Mouse (Mus musculus): ENCODE data around the gene Ankrd11.

Ankrd11 gene

GRCm38 (mm10) chr8:122962046-122962445, 80.0 kb downstream of the Ankrd11 start:
- no peak for DNase-seq (ENCODE audit: low read depth, low spot score)

- DNase-seq (ENCODE audit: low read depth, low spot score) = no peak
Observed at GRCm38 (mm10) chr8:122961458-122961857, 80.6 kb downstream of the Ankrd11 start.

- no peak for DNase-seq (ENCODE audit: low read depth, low spot score)
Observed at GRCm38 (mm10) chr8:122960932-122961331, 81.1 kb downstream of the Ankrd11 start.

GRCm38 (mm10) chr8:122960323-122960722, 81.8 kb downstream of the Ankrd11 start:
- no peak for DNase-seq (ENCODE audit: low read depth, low spot score)

GRCm38 (mm10) chr8:122955997-122956396, 86.1 kb downstream of the Ankrd11 start:
- DNase-seq (ENCODE audit: low read depth, low spot score) = no peak

DNA sequence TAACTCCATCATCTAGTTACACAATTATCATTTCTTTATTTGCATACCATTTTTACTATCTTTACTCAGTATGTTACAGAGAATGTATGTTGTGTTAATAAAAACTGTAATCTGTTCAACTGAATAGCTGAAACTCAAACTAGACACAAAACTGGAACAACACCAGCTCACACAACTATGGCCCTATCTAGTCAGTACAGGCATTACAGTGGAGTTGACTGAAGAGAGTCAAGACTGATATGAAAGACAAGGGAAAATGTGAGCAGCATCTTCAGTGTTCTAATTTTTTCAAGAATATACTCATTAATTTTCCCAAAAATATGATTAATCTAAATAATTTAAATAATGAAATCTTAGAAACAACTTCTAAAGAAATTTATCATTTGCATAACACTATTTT, 86.9 kb downstream of the Ankrd11 start:
- DNase-seq (ENCODE audit: low read depth, low spot score) = no peak

- no peak for DNase-seq (ENCODE audit: low read depth, low spot score)
Observed at GRCm38 (mm10) chr8:122954090-122954799, 87.8 kb downstream of the Ankrd11 start.

DNA sequence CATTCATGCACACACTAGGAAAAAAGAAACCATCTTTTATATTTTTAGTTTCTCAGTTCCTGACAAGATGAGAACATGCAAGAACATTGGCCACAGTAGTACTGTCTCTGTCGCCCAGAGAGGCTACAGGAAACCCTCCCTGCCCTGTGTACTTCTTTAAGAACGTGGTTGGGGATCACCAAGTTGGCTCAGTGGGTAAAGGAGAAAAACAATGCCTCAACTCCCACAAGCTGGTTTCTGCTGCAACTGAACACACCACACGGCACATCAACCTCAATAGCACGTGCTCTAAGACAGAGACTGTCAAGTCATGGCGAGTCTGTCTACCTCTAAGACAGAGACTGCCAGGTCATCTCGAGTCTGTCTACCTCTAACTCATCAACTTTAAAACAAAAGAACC, 89.0 kb downstream of the Ankrd11 start:
- DNase-seq (ENCODE audit: low read depth, low spot score) = no peak

DNA sequence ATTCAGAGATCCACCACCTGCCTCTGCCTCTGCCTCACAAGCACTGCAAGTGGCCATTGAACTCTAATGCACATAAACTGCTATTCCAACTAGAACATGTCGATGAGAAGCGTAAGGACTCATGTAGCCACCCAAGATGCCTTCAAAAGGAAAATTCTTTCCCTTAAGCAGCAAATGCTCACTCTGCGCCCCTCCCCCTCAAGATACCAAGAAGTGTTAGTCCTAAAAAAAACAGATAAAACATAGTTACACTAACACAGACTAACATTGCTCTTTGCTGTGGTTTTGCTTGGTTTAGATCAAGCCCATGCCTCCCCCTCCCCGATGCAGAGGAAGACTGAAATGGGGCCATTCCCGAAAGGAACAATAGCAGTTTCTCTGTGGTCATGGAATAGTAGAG, 90.6 kb downstream of the Ankrd11 start:
- DNase-seq (ENCODE audit: low read depth, low spot score) = no peak

DNA sequence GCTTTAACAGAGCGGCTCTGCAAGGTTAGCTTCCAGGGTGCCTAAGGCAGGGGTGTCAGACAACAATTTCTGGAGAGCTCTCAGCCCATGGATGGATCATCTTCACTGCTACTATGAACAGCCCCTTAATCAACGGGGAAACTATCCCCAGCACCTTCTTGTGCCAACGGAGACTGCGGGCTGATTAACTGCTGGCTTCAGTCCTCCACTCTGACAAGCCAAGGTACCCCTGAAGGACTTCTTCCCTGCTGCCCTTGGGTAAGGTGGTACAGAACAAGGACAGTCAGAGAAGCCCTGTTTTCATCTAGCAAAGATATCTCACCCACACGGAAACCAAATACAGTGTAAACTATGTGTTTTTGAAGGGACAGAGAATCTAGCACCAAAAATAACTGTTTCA, 92.4 kb downstream of the Ankrd11 start:
- DNase-seq (ENCODE audit: low read depth, low spot score) = no peak

DNA sequence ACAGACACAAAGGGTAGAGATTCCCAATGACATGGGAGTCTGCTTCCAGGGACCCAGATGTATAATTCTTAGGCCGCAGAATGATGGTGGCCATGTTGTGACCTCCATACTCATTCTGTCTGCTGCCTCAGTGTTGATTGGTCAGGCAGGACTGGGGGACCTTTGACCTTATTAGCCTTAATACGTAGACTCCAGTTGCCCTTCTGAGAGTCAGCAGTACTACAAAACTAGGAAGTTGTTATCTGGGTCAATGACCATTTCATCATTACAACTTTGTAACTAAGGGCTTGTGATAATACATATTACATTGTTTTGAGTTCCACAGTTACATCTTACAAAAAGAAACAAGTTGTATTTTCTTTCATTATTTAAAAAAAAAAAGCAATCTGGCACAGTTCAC, 96.3 kb downstream of the Ankrd11 start:
- DNase-seq (ENCODE audit: low read depth, low spot score) = no peak

DNA sequence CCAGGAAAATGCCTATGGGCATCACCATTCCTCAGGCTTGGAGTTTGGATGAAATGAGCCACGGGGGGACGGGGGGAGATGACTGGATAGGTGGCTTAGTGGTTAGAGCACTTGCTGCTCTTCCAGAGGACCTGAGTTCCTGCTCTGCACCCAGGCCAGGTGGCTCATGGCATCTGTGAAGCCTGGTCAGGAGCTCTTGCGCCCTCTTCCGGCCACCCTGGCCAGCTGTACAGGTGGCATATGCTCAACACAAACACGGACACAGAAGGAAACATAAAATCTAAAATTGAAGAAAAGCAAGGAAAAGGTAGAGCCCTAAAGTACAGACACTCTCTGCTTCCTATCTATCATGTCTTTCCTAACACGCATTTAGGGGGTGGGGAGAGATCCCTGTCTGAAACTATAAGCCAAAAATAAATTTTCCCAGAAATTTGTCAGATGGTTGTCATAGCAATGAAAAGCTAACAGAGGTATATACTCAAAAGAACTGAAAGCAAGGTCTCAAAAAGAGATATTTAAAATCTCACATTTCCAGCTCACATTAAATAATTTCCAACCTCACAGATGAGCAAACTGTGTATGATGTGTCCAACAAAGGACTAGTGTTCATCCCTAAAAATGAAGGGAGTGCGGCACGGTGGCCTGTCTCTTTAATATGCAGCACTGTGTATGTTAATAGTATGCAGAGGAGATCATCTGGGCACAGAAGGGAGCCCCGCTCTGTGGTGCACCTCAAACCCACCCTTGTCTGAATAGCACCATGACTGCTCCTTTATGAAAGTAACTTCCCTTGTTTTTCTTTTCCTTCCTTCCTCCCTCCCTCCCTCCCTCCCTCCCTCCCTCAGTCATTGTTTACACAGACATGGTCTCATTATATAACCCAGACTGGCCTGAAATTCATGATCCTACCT, 99.0 kb downstream of the Ankrd11 start:
- no peak for DNase-seq (ENCODE audit: low read depth, low spot score)

DNA sequence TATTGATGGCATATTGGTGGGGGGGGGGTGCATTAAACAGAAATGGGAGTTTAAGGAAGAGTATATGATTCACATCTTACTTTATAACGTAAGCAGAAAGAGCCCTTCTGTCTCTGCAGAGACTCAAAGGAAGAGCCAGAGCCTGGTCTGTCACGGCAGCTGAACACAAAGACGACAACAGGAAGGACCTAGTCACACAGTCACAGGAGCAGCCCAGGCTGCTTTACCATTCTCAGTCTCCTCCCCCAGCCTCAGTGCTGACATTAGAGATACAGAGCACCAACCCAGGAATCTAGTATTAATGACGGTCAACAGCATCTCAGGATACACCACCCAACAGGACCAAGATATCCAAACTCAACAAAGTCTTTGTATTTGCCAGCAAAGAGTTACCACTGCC, 103.5 kb downstream of the Ankrd11 start:
- no peak for DNase-seq (ENCODE audit: low read depth, low spot score)

DNA sequence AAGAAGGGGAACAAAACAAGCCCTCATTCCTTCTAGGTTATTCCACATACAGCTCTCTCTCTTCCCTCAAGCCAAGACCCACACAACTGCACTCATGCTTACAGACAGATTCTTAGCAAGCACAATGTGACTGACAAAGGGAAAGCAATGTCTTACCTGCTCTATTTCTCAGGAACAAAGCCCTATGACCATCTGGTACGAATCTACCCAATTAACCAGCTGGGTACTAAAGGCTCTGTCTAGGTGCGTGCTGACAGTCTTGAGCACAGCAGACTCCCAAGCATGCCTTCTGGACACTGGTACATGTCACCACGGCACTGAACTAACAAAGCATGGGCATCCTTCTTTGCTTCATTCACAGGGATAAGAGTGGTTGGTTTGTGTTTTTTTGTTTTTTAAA, 103.9 kb downstream of the Ankrd11 start:
- DNase-seq (ENCODE audit: low read depth, low spot score) = no peak

DNA sequence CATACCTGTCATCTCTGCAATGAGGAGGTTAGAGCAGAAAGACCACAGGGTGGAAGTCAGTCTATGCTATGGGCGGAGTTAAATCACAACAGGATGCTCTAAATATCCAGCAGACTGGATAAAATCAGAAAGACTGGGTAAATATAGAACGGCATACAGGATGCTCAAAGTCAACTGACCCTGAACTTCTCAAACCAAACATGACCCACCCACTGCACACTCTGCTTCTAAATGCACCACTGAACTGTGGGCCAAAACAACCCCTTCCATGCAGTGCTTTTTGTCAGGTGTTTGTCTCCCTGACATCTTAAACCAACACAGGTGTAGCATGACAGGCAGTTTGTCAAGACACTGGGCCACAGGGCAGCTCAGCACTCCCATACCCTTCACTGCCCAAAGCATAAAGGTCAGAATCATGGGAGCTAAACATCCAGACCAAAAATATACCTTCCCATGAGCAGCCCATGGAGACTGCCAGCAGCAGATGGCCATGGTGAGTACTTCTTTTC, 104.5 kb downstream of the Ankrd11 start:
- no peak for DNase-seq (ENCODE audit: low read depth, low spot score)

DNA sequence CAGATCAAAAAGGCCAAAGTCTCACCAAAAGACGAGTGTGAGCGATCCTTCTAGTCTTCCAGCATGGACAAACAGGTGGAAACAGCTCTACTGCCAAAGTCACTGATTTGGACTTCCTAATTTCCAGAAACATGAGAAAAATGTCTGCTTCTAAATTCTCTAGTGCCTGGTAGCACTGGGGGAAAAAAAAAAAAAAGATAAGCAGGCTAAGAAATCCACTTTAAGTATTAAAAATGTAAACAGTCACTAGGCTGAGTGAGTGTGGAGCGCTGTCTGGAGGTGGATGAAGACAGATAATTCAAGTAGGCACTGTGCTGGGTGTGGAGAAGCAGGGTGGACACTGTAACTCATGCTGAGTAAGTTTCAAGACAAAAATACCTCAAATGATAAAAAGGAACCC, 106.2 kb downstream of the Ankrd11 start:
- DNase-seq (ENCODE audit: low read depth, low spot score) = no peak

DNA sequence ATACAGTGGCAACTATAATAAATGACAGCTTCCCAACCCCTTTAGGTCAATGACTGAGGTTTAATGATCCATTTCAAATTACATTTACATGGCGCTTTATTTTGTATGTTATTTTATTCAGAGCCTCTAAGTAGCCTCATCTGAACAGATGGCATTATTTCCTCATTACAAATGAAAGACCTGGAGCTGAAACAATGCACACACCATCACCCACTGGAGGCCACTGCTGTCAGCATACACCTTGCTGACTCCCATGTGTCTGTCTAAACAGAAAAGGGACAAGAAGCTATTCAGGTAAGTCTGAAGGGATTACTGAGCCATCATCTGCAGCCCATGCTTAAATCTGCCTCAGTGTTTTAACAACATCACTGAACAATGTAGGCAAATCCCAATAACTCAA, 107.0 kb downstream of the Ankrd11 start:
- DNase-seq (ENCODE audit: low read depth, low spot score) = no peak

GRCm38 (mm10) chr8:122933973-122934372, 108.1 kb downstream of the Ankrd11 start:
- no peak for DNase-seq (ENCODE audit: low read depth, low spot score)

DNA sequence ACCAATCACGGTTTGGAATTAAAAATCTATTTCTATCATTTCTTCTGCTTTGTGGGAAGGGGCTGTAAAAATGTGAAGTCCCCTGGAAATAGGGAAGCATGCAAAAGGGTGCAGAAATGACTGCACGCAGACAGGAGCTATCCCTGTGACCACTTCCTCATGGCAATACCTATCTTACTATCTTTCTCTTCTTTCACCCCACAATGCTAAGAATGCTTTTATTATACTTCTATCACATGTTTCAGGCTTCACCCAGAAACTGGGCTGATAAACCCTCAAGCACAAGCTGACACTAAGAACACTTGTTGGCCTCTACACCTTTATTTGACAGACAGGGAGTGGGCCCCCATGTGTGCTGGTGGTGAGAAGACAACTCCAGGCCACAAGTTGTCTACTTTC, 109.5 kb downstream of the Ankrd11 start:
- no peak for DNase-seq (ENCODE audit: low read depth, low spot score)

- DNase-seq (ENCODE audit: low read depth, low spot score) = no peak
Observed at GRCm38 (mm10) chr8:122931834-122932560, 110.1 kb downstream of the Ankrd11 start.

DNA sequence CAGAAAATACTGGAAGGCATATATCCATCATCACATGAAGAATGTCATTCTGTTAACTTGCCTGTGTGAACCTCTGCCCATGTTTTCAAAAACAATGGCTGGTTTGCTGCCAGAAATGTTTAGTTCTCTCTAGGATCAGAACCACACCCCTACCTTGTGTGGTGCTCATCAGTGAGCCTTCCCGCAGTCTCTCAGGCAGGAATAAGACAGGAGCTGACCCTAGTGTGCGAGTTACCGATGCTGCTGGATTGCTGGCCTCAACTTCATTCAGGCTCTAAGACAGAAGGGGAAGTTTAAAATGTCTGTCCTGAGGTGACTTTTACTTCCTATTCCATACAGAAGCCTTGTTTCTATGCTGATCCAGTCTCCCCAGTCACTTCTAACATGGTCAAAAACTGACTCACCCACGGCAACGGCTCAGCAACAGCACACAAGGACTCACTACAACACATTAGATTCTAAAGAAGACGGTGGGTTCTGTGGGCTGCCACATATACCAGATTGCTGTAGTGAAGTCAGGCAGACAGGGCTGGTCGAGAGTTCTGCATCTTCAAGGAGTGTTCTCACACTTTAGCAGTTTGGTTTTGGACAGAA, 113.3 kb downstream of the Ankrd11 start:
- no peak for DNase-seq (ENCODE audit: low read depth, low spot score)

GRCm38 (mm10) chr8:122927841-122928240, 114.2 kb downstream of the Ankrd11 start:
- no peak for DNase-seq (ENCODE audit: low read depth, low spot score)
